Mouse (Mus musculus) lung, embryonic 15.5 days (tissue): ENCODE results near the gene Mdk. TPM values are rescaled to one million over a fixed set of nuclear protein-coding genes. Genes with fewer than 3 reads are reported as not detected.

Experiments used
- ATAC-seq: fragments of 200-750 bp; cut with Nextera tagmentation; 2 replicates; pipeline ENCODE4 v1.8.0; 2017; ENCODE audit warnings: moderate number of reproducible peaks, borderline replicate concordance; ENCODE audit not compliant: low FRiP score, low TSS enrichment; ENCODE audit errors: extremely low read depth
- H3K27ac ChIP-seq: fragments of 300-500 bp; sonication (generic); 2 replicates; pipeline ENCODE4 v1.5.1; 2015; ENCODE audit warnings: moderate library complexity, mild to moderate bottlenecking, inconsistent platforms
- H3K27me3 ChIP-seq: fragments of 300-500 bp; sonication (generic); 2 replicates; pipeline ENCODE4 v1.6.1; 2015; ENCODE audit warnings: inconsistent platforms
- H3K36me3 ChIP-seq: fragments of 300-500 bp; sonication (generic); 2 replicates; pipeline ENCODE4 v1.6.1; 2015; ENCODE audit warnings: inconsistent platforms
- H3K4me1 ChIP-seq: fragments of 300-500 bp; sonication (generic); 2 replicates; pipeline ENCODE4 v1.6.1; 2015; ENCODE audit warnings: inconsistent platforms
- H3K4me2 ChIP-seq: fragments of 300-500 bp; sonication (generic); 2 replicates; pipeline ENCODE4 v1.6.1; 2015; ENCODE audit warnings: inconsistent platforms, mild to moderate bottlenecking, moderate library complexity
- H3K4me3 ChIP-seq: fragments of 300-500 bp; sonication (generic); 2 replicates; pipeline ENCODE4 v1.5.1; 2015; ENCODE audit warnings: mild to moderate bottlenecking, inconsistent platforms
- H3K9ac ChIP-seq: fragments of 300-500 bp; sonication (generic); 2 replicates; pipeline ENCODE4 v1.6.1; 2015; ENCODE audit warnings: inconsistent platforms
- H3K9me3 ChIP-seq: fragments of 300-500 bp; sonication (generic); 2 replicates; pipeline ENCODE4 v1.6.1; 2016; ENCODE audit warnings: inconsistent platforms
- WGBS: fragments of 180-500 bp; shearing (Covaris S2); methylation state at CpG from one replicate; pipeline ENCODE4 v1.1.7; 2015; 5-methylcytosine and 5-hydroxymethylcytosine counted together
- microRNA-seq: library from miRNA; unstranded; fragments of <30 nt; microRNA quantifications from one replicate; pipeline ENCODE4, GENCODE M21; 2016
- polyA plus RNA-seq: library from polyadenylated mRNA; unstranded; fragments of >200 nt; fragmentation: Nextera tagmentation; extraction: Ambion mirVana; gene quantifications from 2 replicates; pipeline ENCODE4 v1.2.1, GENCODE M21; 2015

The Mdk gene
- polyA plus RNA-seq, 1 experiment from 2014 or later = 858 TPM

GRCm38 (mm10) chr2:91899141-91899540 lies 33.0 kb downstream of the Mdk start:
- no peaks in the 10 kb centered on the region for H3K9me3 ChIP-seq

GRCm38 (mm10) chr2:91897968-91898367 lies 34.1 kb downstream of the Mdk start:
- no peak for ATAC-seq
- no peak overlapping the region for H3K9ac ChIP-seq
- H3K4me2 ChIP-seq = no peak overlapping the region
- no peaks in the 10 kb centered on the region for H3K9me3 ChIP-seq
- H3K4me3 ChIP-seq = no peak overlapping the region
- peaks cover 2% of the 10 kb centered on the region; the same call in 1 of the 2 replicates for H3K36me3 ChIP-seq
- H3K27ac ChIP-seq = no peak overlapping the region
- no peaks in the 10 kb centered on the region for H3K4me1 ChIP-seq
- H3K27me3 ChIP-seq = no peaks in the 10 kb centered on the region

More at GRCm38 (mm10) chr2:91899141-91899540, 33.0 kb downstream of the Mdk start:
- no peak for ATAC-seq
- peaks cover 2% of the 10 kb centered on the region; the same call in 1 of the 2 replicates for H3K36me3 ChIP-seq
- H3K9ac ChIP-seq = no peak overlapping the region
- H3K4me3 ChIP-seq = no peak overlapping the region
- H3K27me3 ChIP-seq = no peaks in the 10 kb centered on the region
- H3K27ac ChIP-seq = no peak overlapping the region
- WGBS = 93% methylated on average over 3 of the region's 3 CpGs
- no peak overlapping the region for H3K4me2 ChIP-seq
- no peaks in the 10 kb centered on the region for H3K4me1 ChIP-seq

GRCm38 (mm10) chr2:91895401-91895800 lies 36.7 kb downstream of the Mdk start:
- Histone ChIP-seq H3K4me3 (no peak overlapping the region), H3K4me1 (no peaks in the 10 kb centered on the region), H3K36me3 (peaks cover 1% of the 10 kb centered on the region; the same call in 1 of the 2 replicates), H3K9ac (no peak overlapping the region), H3K27ac (no peak overlapping the region), H3K4me2 (no peak overlapping the region), H3K9me3 (no peaks in the 10 kb centered on the region), H3K27me3 (no peaks in the 10 kb centered on the region)
- ATAC-seq = no peak
- 85% methylated on average over 3 of the region's 3 CpGs for WGBS

GRCm38 (mm10) chr2:91894716-91895115 lies 37.4 kb downstream of the Mdk start:
- no peak for ATAC-seq
- Histone ChIP-seq H3K27me3 (no peaks in the 10 kb centered on the region), H3K4me1 (no peaks in the 10 kb centered on the region), H3K9me3 (no peaks in the 10 kb centered on the region), H3K4me2 (no peak overlapping the region), H3K4me3 (no peak overlapping the region), H3K36me3 (no peaks in the 10 kb centered on the region; the same call in 1 of the 2 replicates), H3K9ac (no peak overlapping the region), H3K27ac (no peak overlapping the region)
- WGBS = 92% methylated on average over 3 of the region's 3 CpGs

- Histone ChIP-seq H3K9me3 (no peaks in the 10 kb centered on the region), H3K27me3 (no peaks in the 10 kb centered on the region), H3K9ac (no peak overlapping the region), H3K27ac (no peak overlapping the region), H3K36me3 (peaks cover 10% of the 10 kb centered on the region; the same call in 1 of the 2 replicates), H3K4me2 (no peak overlapping the region), H3K4me3 (no peak overlapping the region), H3K4me1 (no peaks in the 10 kb centered on the region)
- ATAC-seq = no peak
- 56% methylated on average over 4 of the region's 4 CpGs for WGBS
Observed at GRCm38 (mm10) chr2:91884616-91885015, 47.5 kb downstream of the Mdk start.

GRCm38 (mm10) chr2:91883961-91884360 lies 48.1 kb downstream of the Mdk start:
- Histone ChIP-seq H3K4me3 (no peak overlapping the region), H3K36me3 (peaks cover 10% of the 10 kb centered on the region; the same call in 1 of the 2 replicates), H3K27ac (no peak overlapping the region), H3K4me1 (no peaks in the 10 kb centered on the region), H3K27me3 (no peaks in the 10 kb centered on the region), H3K9me3 (no peaks in the 10 kb centered on the region), H3K9ac (no peak overlapping the region), H3K4me2 (no peak overlapping the region)
- WGBS = 66% methylated on average over 4 of the region's 4 CpGs
- ATAC-seq = no peak

Small RNAs within 50 kb of the gene (microRNA-seq; reads per million reads assigned to microRNA genes)
- not detected for gene Mir6999

Other genes starting within 250 kb of the Mdk start
- 22.4 and 22.8 TPM in 2 replicates for gene Atg13, start 221.7 kb downstream of the Mdk start, polyA plus RNA-seq
- gene Harbi1, start 221.4 kb downstream of the Mdk start, polyA plus RNA-seq = 17.1 and 17.9 TPM in 2 replicates
- gene Ambra1, start 202.2 kb downstream of the Mdk start, polyA plus RNA-seq = 14.3 and 16.4 TPM in 2 replicates
- 0.14 TPM in 1 of 2 replicates, not detected in the other for gene Chrm4, start 5.0 kb downstream of the Mdk start, polyA plus RNA-seq
- 0.35 and 0.75 TPM in 2 replicates for gene Gm9821, start 13.4 kb upstream of the Mdk start, polyA plus RNA-seq
- 52.3 and 54.0 TPM in 2 replicates for gene Dgkz, start 43.6 kb upstream of the Mdk start, polyA plus RNA-seq
- 11.4 and 11.5 TPM in 2 replicates for gene Creb3l1, start 92.2 kb upstream of the Mdk start, polyA plus RNA-seq
- gene Phf21a, start 160.8 kb upstream of the Mdk start, polyA plus RNA-seq = 22.5 and 29.9 TPM in 2 replicates